Mouse (Mus musculus) stomach, embryonic 14.5 days (tissue): Measurements from ENCODE around the gene Gm45808. TPM values are rescaled to one million over a fixed set of nuclear protein-coding genes. Genes with fewer than 3 reads are reported as not detected.
"Not testable (repeated sequence)": the region's sequence is repeated elsewhere in the genome, so short reads cannot be mapped to it uniquely, and the experiment has no call there.

ENCODE experiments used
- ATAC-seq: fragments of 200-750 bp; cut with Nextera tagmentation; 2 replicates; pipeline ENCODE4 v1.8.0; 2017; ENCODE audit warnings: low read depth, moderate TSS enrichment; ENCODE audit not compliant: insufficient number of reproducible peaks, insufficient read depth, low FRiP score
- H3K27ac ChIP-seq: fragments of 300-500 bp; sonication (generic); 2 replicates; pipeline ENCODE4 v1.5.1; 2014; ENCODE audit warnings: mild to moderate bottlenecking, low read length, moderate library complexity, mixed read lengths
- H3K27me3 ChIP-seq: fragments of 300-500 bp; sonication (generic); 2 replicates; pipeline ENCODE4 v1.6.1; 2014; ENCODE audit warnings: low read length, control low read depth, mixed read lengths; ENCODE audit not compliant: control insufficient read depth, insufficient read depth
- H3K36me3 ChIP-seq: fragments of 300-500 bp; sonication (generic); 2 replicates; pipeline ENCODE4 v1.6.1; 2014; ENCODE audit warnings: mild to moderate bottlenecking, control low read depth, low read length, moderate library complexity, mixed read lengths; ENCODE audit not compliant: control insufficient read depth, insufficient read depth
- H3K4me1 ChIP-seq: fragments of 300-500 bp; sonication (generic); 2 replicates; pipeline ENCODE4 v1.6.1; 2014; ENCODE audit warnings: low read length, control low read depth, mixed read lengths; ENCODE audit not compliant: control insufficient read depth, insufficient read depth
- H3K4me2 ChIP-seq: fragments of 300-500 bp; sonication (generic); replicated peaks from 2 replicates; pipeline ENCODE4 v1.6.1; 2014; ENCODE audit warnings: low read depth, low read length, control low read depth
- H3K4me3 ChIP-seq: fragments of 300-500 bp; sonication (generic); 2 replicates; pipeline ENCODE4 v1.5.1; 2014; ENCODE audit warnings: low read depth, low read length, control low read depth
- H3K9ac ChIP-seq: fragments of 300-500 bp; sonication (generic); replicated peaks from 2 replicates; pipeline ENCODE4 v1.6.1; 2014; ENCODE audit warnings: low read depth, mild to moderate bottlenecking, control low read depth, low read length, moderate library complexity, mixed read lengths
- H3K9me3 ChIP-seq: fragments of 300-500 bp; sonication (generic); 2 replicates; pipeline ENCODE4 v1.6.1; 2016; ENCODE audit warnings: low read depth, low read length, control low read depth; ENCODE audit not compliant: control insufficient read depth
- WGBS: fragments of 180-500 bp; shearing (Covaris S2); extraction: QIAGEN DNeasy Blood & Tissue Kit; methylation state at CpG from one replicate; pipeline ENCODE4 v1.1.7; 2014; 5-methylcytosine and 5-hydroxymethylcytosine counted together
- polyA plus RNA-seq: library from polyadenylated mRNA; unstranded; fragments of >200 nt; fragmentation: Nextera tagmentation; extraction: Ambion mirVana; gene quantifications from 2 replicates; pipeline ENCODE4 v1.2.1, GENCODE M21; 2014

The Gm45808 gene
- polyA plus RNA-seq, 1 experiment from 2014 or later: not detected

- not testable (repeated sequence) for H3K27me3 ChIP-seq, H3K9ac ChIP-seq, H3K9me3 ChIP-seq, H3K36me3 ChIP-seq, H3K4me2 ChIP-seq, ATAC-seq, H3K4me3 ChIP-seq, H3K27ac ChIP-seq, H3K4me1 ChIP-seq
- 90% methylated on average over 5 of the region's 5 CpGs for WGBS
These were observed 1.6 kb downstream of the Gm45808 start for GRCm38 (mm10) chr7:45484985-45485384.

- ATAC-seq: no peak
- no peaks in the 10 kb centered on the region for H3K36me3 ChIP-seq
- H3K27ac ChIP-seq: no peak overlapping the region
- H3K4me2 ChIP-seq: no peak overlapping the region
- 71% methylated on average over 1 of the region's 1 CpGs for WGBS
- H3K4me3 ChIP-seq: no peak overlapping the region
- no peaks in the 10 kb centered on the region for H3K4me1 ChIP-seq
- no peaks in the 10 kb centered on the region for H3K9me3 ChIP-seq
- H3K9ac ChIP-seq: no peak overlapping the region
- no peaks in the 10 kb centered on the region for H3K27me3 ChIP-seq
These were observed 4.4 kb downstream of the Gm45808 start for GRCm38 (mm10) chr7:45482166-45482565.

- no peaks in the 10 kb centered on the region for H3K36me3 ChIP-seq
- WGBS: 46% methylated on average over 15 of the region's 15 CpGs
- no peaks in the 10 kb centered on the region for H3K4me1 ChIP-seq
- H3K4me3 ChIP-seq: no peak within 1 kb of the TSS
- H3K27me3 ChIP-seq: no peaks in the 10 kb centered on the region
- no peak within 1 kb of the TSS for H3K9ac ChIP-seq
- no peaks in the 10 kb centered on the region for H3K9me3 ChIP-seq
- H3K27ac ChIP-seq: no peak within 1 kb of the TSS
- no peak within 1 kb of the TSS for H3K4me2 ChIP-seq
- peak; percentile 71; the same call in 1 of the 2 replicates for ATAC-seq
These were observed 5.2 kb downstream of the Gm45808 start, which contains the start of gene Tulp2 for GRCm38 (mm10) chr7:45481374-45481927. Gene Tulp2, plus strand, starts transcription at chr7:45481877.

- H3K27ac ChIP-seq, ATAC-seq, H3K9ac ChIP-seq, H3K4me3 ChIP-seq, H3K4me1 ChIP-seq, H3K36me3 ChIP-seq, H3K4me2 ChIP-seq, H3K9me3 ChIP-seq, H3K27me3 ChIP-seq: not testable (repeated sequence)
- WGBS: 71% methylated on average over 3 of the region's 4 CpGs
These were observed 6.3 kb downstream of the Gm45808 start for GRCm38 (mm10) chr7:45480310-45480709.

GRCm38 (mm10) chr7:45478774-45479173 is 7.8 kb downstream of the Gm45808 start:
- no peak for ATAC-seq
- no peaks in the 10 kb centered on the region for H3K9me3 ChIP-seq
- H3K4me1 ChIP-seq: no peaks in the 10 kb centered on the region
- H3K36me3 ChIP-seq: no peaks in the 10 kb centered on the region
- H3K27me3 ChIP-seq: no peaks in the 10 kb centered on the region
- no peak overlapping the region for H3K9ac ChIP-seq
- H3K27ac ChIP-seq: no peak overlapping the region
- H3K4me2 ChIP-seq: no peak overlapping the region
- 95% methylated on average over 7 of the region's 7 CpGs for WGBS
- H3K4me3 ChIP-seq: no peak overlapping the region

GRCm38 (mm10) chr7:45477003-45477402 is 9.6 kb downstream of the Gm45808 start:
- Histone ChIP-seq H3K9ac (no peak overlapping the region), H3K27ac (no peak overlapping the region), H3K4me1 (no peaks in the 10 kb centered on the region), H3K4me3 (no peak overlapping the region), H3K9me3 (no peaks in the 10 kb centered on the region), H3K36me3 (no peaks in the 10 kb centered on the region), H3K27me3 (no peaks in the 10 kb centered on the region), H3K4me2 (no peak overlapping the region)
- WGBS: 8% methylated on average over 3 of the region's 3 CpGs
- no peak for ATAC-seq

- WGBS: 50% methylated on average over 1 of the region's 1 CpGs
- Histone ChIP-seq H3K4me2 (no peak overlapping the region), H3K36me3 (no peaks in the 10 kb centered on the region), H3K27me3 (no peaks in the 10 kb centered on the region), H3K27ac (no peak overlapping the region), H3K9ac (no peak overlapping the region), H3K4me3 (no peak overlapping the region), H3K9me3 (no peaks in the 10 kb centered on the region), H3K4me1 (no peaks in the 10 kb centered on the region)
- no peak for ATAC-seq
These were observed 10.2 kb downstream of the Gm45808 start for GRCm38 (mm10) chr7:45476453-45476852.

- Histone ChIP-seq H3K4me1 (no peaks in the 10 kb centered on the region), H3K27me3 (no peaks in the 10 kb centered on the region), H3K4me2 (peak overlapping the region; percentile 19; the same call in 1 of the 2 replicates), H3K4me3 (no peak overlapping the region), H3K9me3 (no peaks in the 10 kb centered on the region), H3K27ac (no peak overlapping the region), H3K36me3 (no peaks in the 10 kb centered on the region), H3K9ac (no peak overlapping the region)
- 60% methylated on average over 16 of the region's 16 CpGs for WGBS
- ATAC-seq: peak; percentile 46; the same call in 1 of the 2 replicates
These were observed 11.2 kb downstream of the Gm45808 start for GRCm38 (mm10) chr7:45475291-45475969.
